ENCODE assay signal across 9 mouse cellular contexts in the genomic region with DNA sequence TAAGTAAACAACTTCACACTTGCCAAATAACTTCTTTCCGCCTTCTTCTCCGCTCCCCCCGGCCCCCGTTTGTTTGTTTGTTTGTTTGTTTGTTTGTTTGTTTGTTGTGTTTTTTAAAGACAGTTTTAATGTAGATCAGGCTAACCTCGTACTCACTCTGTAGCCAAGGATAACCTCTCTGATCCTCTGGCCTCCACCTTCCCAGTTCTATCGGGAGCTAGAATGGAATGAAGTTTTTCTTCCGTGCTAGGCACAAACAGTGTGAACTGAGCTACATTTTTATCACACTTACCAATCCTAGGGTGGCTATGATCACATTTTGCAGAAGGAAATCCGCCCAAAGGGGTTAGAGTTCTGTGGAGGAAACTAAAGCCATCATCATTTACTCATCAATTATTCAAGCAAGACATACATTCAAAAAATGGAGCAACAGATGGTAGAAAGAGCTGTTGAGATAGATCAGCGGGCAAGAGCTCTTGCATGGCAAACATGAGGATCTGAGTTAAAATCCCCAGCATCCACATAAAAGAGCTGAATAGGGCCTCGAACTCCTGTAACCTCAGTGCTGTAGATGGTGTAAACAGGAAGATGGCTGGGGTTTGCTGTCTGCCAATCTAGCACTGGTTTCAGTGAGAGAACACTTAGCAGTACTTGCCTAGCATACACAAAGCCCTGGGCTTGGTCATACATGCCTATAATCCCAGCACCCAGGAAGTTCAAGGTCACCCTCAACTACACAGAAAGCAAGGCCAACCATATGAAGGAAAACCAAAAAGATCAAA. TPM values are rescaled to one million over a fixed set of nuclear protein-coding genes. Genes with fewer than 3 reads are reported as not detected.
DNase-seq lines count a peak whose midpoint lies in the region; ATAC-seq and TF ChIP-seq lines count a peak whose summit lies in the region.
"Had no signal": no experiment of that assay in that cellular context is flagged by ENCODE, and none has a peak within 500 bp of the region (broad histone marks: within the 10 kb centered on the region; RNA-seq: fewer than 3 reads in every experiment).

No protein-coding gene starts in this region.

- no peak for ATAC-seq in heart, embryonic 13.5 days (ENCODE audit: extremely low read depth, insufficient number of reproducible peaks, low FRiP score, low TSS enrichment)
- peak; percentile 27; the same call in 1 of the 2 replicates for ATAC-seq in midbrain, embryonic 12.5 days (ENCODE audit: low FRiP score, low read depth)

- TF ChIP-seq POLR2A in bone marrow, adult 2 months (IDR thresholded peaks at IDR 0.05; ENCODE audit: borderline replicate concordance, control insufficient read depth, low read depth, low read length) = no peak

- H3K36me3 ChIP-seq in heart, embryonic 13.5 days = 0 out of 2 replicates have a peak, but pooled peaks cover 3% of the 10 kb centered on the region
- 0 out of 2 replicates have a peak, but pooled peaks cover under 1% of the 10 kb centered on the region for H3K36me3 ChIP-seq in hindbrain, embryonic 10.5 days
- H3K36me3 ChIP-seq in midbrain, embryonic 12.5 days = no peaks in the 10 kb centered on the region

- TF ChIP-seq CTCF in bone marrow, adult 2 months (IDR thresholded peaks at IDR 0.05; ENCODE audit: control insufficient read depth, insufficient read depth, low read length) = no peak

- peak overlapping the region; percentile 69 for H3K4me2 ChIP-seq in heart, embryonic 13.5 days
- peak overlapping the region; percentile 68 for H3K4me2 ChIP-seq in midbrain, embryonic 12.5 days (replicated peaks)

- no peak overlapping the region for H3K27ac ChIP-seq in heart, embryonic 13.5 days (replicated peaks)
- no peak overlapping the region for H3K27ac ChIP-seq in bone marrow, adult 2 months (ENCODE audit: control insufficient read depth, insufficient read depth, low read depth, low read length, poor library complexity)
- peak overlapping the region; percentile 92 for H3K27ac ChIP-seq in hindbrain, embryonic 10.5 days
- H3K27ac ChIP-seq in midbrain, embryonic 12.5 days (replicated peaks) = no peak overlapping the region

- H3K4me1 ChIP-seq in heart, embryonic 13.5 days = peaks cover 3% of the 10 kb centered on the region; the same call in 1 of the 2 replicates
- no peaks in the 10 kb centered on the region for H3K4me1 ChIP-seq in bone marrow, adult 2 months (ENCODE audit: control insufficient read depth, insufficient read depth, low read length)
- peaks cover 6% of the 10 kb centered on the region; the same call in 1 of the 2 replicates for H3K4me1 ChIP-seq in hindbrain, embryonic 10.5 days (replicated peaks)
- 0 out of 2 replicates have a peak, but pooled peaks cover 4% of the 10 kb centered on the region for H3K4me1 ChIP-seq in midbrain, embryonic 12.5 days

- DNase-seq in heart, adult 9 months (ENCODE audit: low spot score in 2 of 2) = no peak
- DNase-seq in hindbrain, embryonic 10.5 days (ENCODE audit: low spot score) = no peak
- DNase-seq in left cerebral cortex, adult 18-20 months (ENCODE audit: low spot score in 2 of 2) = no peak
- DNase-seq in yolk sac, embryonic 10.5 days (ENCODE audit: low spot score) = no peak
- DNase-seq in adrenal gland, adult 2 months = no peak

- no peaks in the 10 kb centered on the region for H3K27me3 ChIP-seq in heart, embryonic 13.5 days (replicated peaks)
- no peaks in the 10 kb centered on the region for H3K27me3 ChIP-seq in hindbrain, embryonic 10.5 days (ENCODE audit: insufficient read depth, poor library complexity, severe bottlenecking)
- H3K27me3 ChIP-seq in midbrain, embryonic 12.5 days = no peaks in the 10 kb centered on the region
- H3K27me3 ChIP-seq: Patski had no signal

- 44% methylated on average over 10 of the region's 10 CpGs for WGBS in heart, embryonic 13.5 days
- WGBS in bone marrow, adult 2 months = 43% methylated on average over 10 of the region's 10 CpGs
- WGBS in hindbrain, embryonic 10.5 days = 50% methylated on average over 10 of the region's 10 CpGs
- 50% methylated on average over 10 of the region's 10 CpGs for WGBS in midbrain, embryonic 12.5 days

- no peaks in the 10 kb centered on the region for H3K9me3 ChIP-seq in heart, embryonic 13.5 days
- no peaks in the 10 kb centered on the region for H3K9me3 ChIP-seq in hindbrain, embryonic 10.5 days
- no peaks in the 10 kb centered on the region for H3K9me3 ChIP-seq in midbrain, embryonic 12.5 days

- H3K4me3 ChIP-seq in heart, embryonic 13.5 days = peak overlapping the region; percentile 68
- peak overlapping the region; percentile 14 for H3K4me3 ChIP-seq in bone marrow, adult 2 months (replicated peaks; ENCODE audit: control insufficient read depth, low read depth, low read length)
- H3K4me3 ChIP-seq in hindbrain, embryonic 10.5 days = peak overlapping the region; percentile 89
- H3K4me3 ChIP-seq in midbrain, embryonic 12.5 days = peak overlapping the region; percentile 90

- H3K9ac ChIP-seq in heart, embryonic 13.5 days = no peak overlapping the region
- H3K9ac ChIP-seq in midbrain, embryonic 12.5 days (replicated peaks) = no peak overlapping the region

RNA-seq across cellular contexts. Expression of a gene that starts 0.7 kb away (rescaled TPM):
- 77.3 and 83.7 TPM in 2 replicates for polyA plus RNA-seq in heart, embryonic 13.5 days (2015; fragmentation: Nextera tagmentation; extraction: Ambion mirVana)
- 227 and 290 TPM in 2 replicates for polyA plus RNA-seq in bone marrow, adult 2 months (2011; ENCODE audit: insufficient read depth, insufficient read length, low replicate concordance, missing spikeins)
- polyA plus RNA-seq in hindbrain, embryonic 10.5 days (2016; fragmentation: Nextera tagmentation; extraction: Ambion mirVana) = 36.7 and 45.4 TPM in 2 replicates
- 46.7 and 52.2 TPM in 2 replicates for polyA plus RNA-seq in midbrain, embryonic 12.5 days (2016; fragmentation: Nextera tagmentation; extraction: Ambion mirVana)
- total RNA-seq in left cerebral cortex, adult 18-20 months (2021) = 10 to 100 TPM; 90.0 to 90.1 TPM
- 100 to 1,000 TPM; 112 to 117 TPM for total RNA-seq in adrenal gland, adult 2 months (2021)
- 150 and 170 TPM in 2 replicates for polyA plus RNA-seq in adrenal gland, adult 2 months (2012; rRNA removed)

RNA-seq across cellular contexts. Expression of a gene that starts 32.5 kb away (rescaled TPM):
- polyA plus RNA-seq in heart, embryonic 13.5 days (2015; fragmentation: Nextera tagmentation; extraction: Ambion mirVana) = 190 and 194 TPM in 2 replicates
- polyA plus RNA-seq in bone marrow, adult 2 months (2011; ENCODE audit: insufficient read depth, insufficient read length, low replicate concordance, missing spikeins) = 839 and 1,378 TPM in 2 replicates
- 317 and 482 TPM in 2 replicates for polyA plus RNA-seq in hindbrain, embryonic 10.5 days (2016; fragmentation: Nextera tagmentation; extraction: Ambion mirVana)
- polyA plus RNA-seq in midbrain, embryonic 12.5 days (2016; fragmentation: Nextera tagmentation; extraction: Ambion mirVana) = 441 and 462 TPM in 2 replicates
- total RNA-seq in left cerebral cortex, adult 18-20 months (2021) = 100 to 1,000 TPM; 129 to 143 TPM
- 100 to 1,000 TPM; 142 to 166 TPM for total RNA-seq in adrenal gland, adult 2 months (2021)
- polyA plus RNA-seq in adrenal gland, adult 2 months (2012; rRNA removed) = 66.7 and 70.9 TPM in 2 replicates

RNA-seq across cellular contexts. Expression of a gene that starts 41.2 kb away (rescaled TPM):
- 318 and 325 TPM in 2 replicates for polyA plus RNA-seq in heart, embryonic 13.5 days (2015; fragmentation: Nextera tagmentation; extraction: Ambion mirVana)
- 45.8 and 57.6 TPM in 2 replicates for polyA plus RNA-seq in bone marrow, adult 2 months (2011; ENCODE audit: insufficient read depth, insufficient read length, low replicate concordance, missing spikeins)
- polyA plus RNA-seq in hindbrain, embryonic 10.5 days (2016; fragmentation: Nextera tagmentation; extraction: Ambion mirVana) = 367 and 495 TPM in 2 replicates
- polyA plus RNA-seq in midbrain, embryonic 12.5 days (2016; fragmentation: Nextera tagmentation; extraction: Ambion mirVana) = 422 and 447 TPM in 2 replicates
- 100 to 1,000 TPM; 359 to 382 TPM for total RNA-seq in left cerebral cortex, adult 18-20 months (2021)
- total RNA-seq in adrenal gland, adult 2 months (2021) = 100 to 1,000 TPM; 247 to 267 TPM
- polyA plus RNA-seq in adrenal gland, adult 2 months (2012; rRNA removed) = 522 and 543 TPM in 2 replicates

Comparison
In these comparisons a context has a peak if more than half of its experiments do, and no peak if none do; other contexts are left out.
1. H3K4me3 ChIP-seq: peak in every context shown above with its lines; median percentile 90 in midbrain, embryonic 12.5 days; 89 in hindbrain, embryonic 10.5 days; 68 in heart, embryonic 13.5 days; 14 in bone marrow, adult 2 months.